Mouse (Mus musculus): ENCODE data around the gene Pde6d. TPM values are rescaled to one million over a fixed set of nuclear protein-coding genes. Genes with fewer than 3 reads are reported as not detected.

The Pde6d gene
- total RNA-seq, 2 experiments from 2014 or later, result 60.5 to 63.2 TPM

Other genes with a start within 250 kb of the Pde6d start
- 100 to 1,000 TPM; 146 to 149 TPM for gene Ncl, start 223.2 kb downstream of the Pde6d start, total RNA-seq (2021)
- gene Nmur1, start 156.4 kb downstream of the Pde6d start, total RNA-seq (2021), result under 1 TPM; 0.25 to 0.53 TPM
- not detected for gene Tex44, start 156.3 kb downstream of the Pde6d start, total RNA-seq (2021)
- 100 to 1,000 TPM; 336 to 423 TPM for gene Ptma, start 55.9 kb downstream of the Pde6d start, total RNA-seq (2021)
- gene Cops7b, start 275 bp upstream of the Pde6d start, total RNA-seq (2021), result 10 to 100 TPM; 24.8 to 28.7 TPM
- 10 to 100 TPM; 12.5 to 15.0 TPM for gene Nppc, start 87.9 kb upstream of the Pde6d start, total RNA-seq (2021)
- 10 to 100 TPM; 24.5 to 26.4 TPM for gene Dis3l2, start 121.2 kb upstream of the Pde6d start, total RNA-seq (2021)

Measured in left cerebral cortex, postnatal 14 days (tissue).